Mouse (Mus musculus) brain, embryonic 14.5 days (tissue): ENCODE data around the gene Tyrp1. TPM values are rescaled to one million over a fixed set of nuclear protein-coding genes. Genes with fewer than 3 reads are reported as not detected.
A peak's percentile ranks its signal among the peaks of the same experiment; 100 is the strongest.

Experiments
- DNase-seq: peaks from one replicate; pipeline ENCODE4 v3.0.0-alpha.2; 2011; ENCODE audit warnings: low read depth
- CTCF ChIP-seq: fragments of 200-500 bp; IDR thresholded peaks from 2 replicates; pipeline ENCODE4 v1.5.1; 2012; ENCODE audit warnings: inconsistent platforms, mild to moderate bottlenecking, moderate library complexity, borderline replicate concordance; ENCODE audit not compliant: insufficient read depth, insufficient read length; ENCODE audit errors: extremely low read depth
- POLR2A ChIP-seq: fragments of 200-500 bp; IDR thresholded peaks from 2 replicates; pipeline ENCODE4 v1.6.1; 2012; ENCODE audit warnings: mild to moderate bottlenecking, inconsistent platforms, borderline replicate concordance; ENCODE audit not compliant: poor library complexity, insufficient read depth, insufficient read length, severe bottlenecking; ENCODE audit errors: extremely low read depth
- polyA plus RNA-seq: library from polyadenylated mRNA; depleted of rRNA; stranded (reverse); fragments of >200 nt; gene quantifications from 2 replicates; pipeline ENCODE4 v1.2.3, GENCODE M21; 2012; rRNA removed

Tyrp1 gene
- polyA plus RNA-seq, result 0.11 and 0.45 TPM in 2 replicates

DNA sequence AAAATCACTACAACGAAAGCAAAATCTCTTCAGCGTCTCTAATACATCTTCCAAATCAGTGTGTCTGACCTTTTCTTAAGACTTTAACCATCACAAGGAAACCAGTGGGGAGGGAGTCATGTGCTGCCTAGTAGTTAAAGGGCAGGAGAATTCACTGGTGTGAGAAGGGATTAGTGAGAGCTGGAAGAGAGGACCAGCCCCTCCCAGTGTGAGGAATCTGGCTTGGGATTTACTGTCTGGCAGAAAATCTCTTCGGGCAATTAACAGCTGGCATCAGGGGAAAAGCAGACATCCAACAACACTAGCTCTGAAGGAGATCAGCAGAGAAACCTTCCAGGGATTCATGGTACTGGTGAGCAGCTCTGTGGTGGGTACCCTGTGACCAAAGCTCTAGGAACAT is at the start of gene Tyrp1:
Tyrp1 (plus strand) TSS at position 74 of the 400 bp plus-strand sequence.
- TF ChIP-seq POLR2A (no peak), CTCF (no peak)
- DNase-seq, result peak; percentile 70

GRCm38 (mm10) chr4:80788339-80788738 is 45.6 kb upstream of the Tyrp1 start:
- DNase-seq, result peak; percentile 64
- no peak for TF ChIP-seq POLR2A
- TF ChIP-seq CTCF, result no peak

- DNase-seq, result no peak
- TF ChIP-seq POLR2A (no peak), CTCF (no peak)
Observed at GRCm38 (mm10) chr4:80819511-80819910, 14.4 kb upstream of the Tyrp1 start.

DNA sequence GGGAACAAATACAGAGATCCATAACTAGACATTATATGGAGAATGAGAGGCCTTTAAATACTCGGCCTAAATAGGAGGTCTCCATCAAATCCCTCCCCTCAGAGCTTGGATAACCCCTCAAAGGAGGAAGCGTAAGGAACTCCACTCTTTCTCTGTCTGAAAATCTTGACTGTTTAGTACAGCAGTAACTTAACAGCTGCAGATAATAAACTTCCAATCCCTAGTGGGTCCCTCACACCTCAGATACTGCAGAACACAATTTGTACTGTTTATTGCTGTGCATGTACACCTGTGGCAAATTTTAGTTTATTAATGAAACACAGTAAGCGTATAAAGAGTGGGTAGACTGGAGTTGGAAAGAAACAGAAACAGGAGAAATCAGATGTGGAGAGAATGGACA is 12.0 kb upstream of the Tyrp1 start:
- no peak for DNase-seq
- TF ChIP-seq CTCF, result no peak
- no peak for TF ChIP-seq POLR2A

DNA sequence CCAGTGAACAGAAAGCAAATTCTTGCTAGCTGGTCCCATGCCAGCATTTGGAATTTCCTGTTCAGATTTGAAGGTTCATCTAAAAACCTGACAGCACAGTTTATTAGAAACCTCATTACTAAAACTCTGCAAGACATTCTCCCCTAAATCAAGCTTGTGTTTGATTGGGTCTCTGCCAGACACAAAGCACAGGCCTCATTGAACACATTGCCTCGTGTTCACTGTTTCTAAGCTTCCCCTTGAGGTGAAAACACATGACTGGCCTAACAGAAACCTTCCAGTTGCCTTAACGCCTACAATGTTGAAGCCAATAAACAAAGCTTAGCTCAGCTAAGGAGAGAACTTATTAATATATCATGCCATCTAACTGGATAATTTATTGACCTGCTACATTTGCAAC is 5.7 kb upstream of the Tyrp1 start:
- TF ChIP-seq CTCF (no peak), POLR2A (no peak)
- peak; percentile 75 for DNase-seq

DNA sequence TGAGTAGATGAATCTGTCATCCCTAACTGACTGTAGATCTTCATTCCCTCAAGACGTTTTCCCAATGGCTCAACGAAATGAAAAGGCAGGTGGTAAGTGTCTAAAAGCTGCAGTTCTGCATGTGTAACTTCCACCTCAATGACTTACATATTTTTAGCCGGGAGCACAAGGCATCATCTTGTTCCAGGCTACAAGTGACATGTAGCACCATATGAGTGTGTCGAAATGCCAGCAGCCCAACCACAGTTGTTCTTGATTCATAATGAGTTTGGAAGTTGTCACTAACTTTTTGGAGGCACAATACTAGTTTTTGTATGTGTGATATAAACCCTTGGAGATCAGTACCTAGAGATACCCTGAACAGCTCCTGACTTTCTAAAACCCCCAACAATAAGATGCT is 5.4 kb downstream of the Tyrp1 start:
- TF ChIP-seq POLR2A, result no peak
- TF ChIP-seq CTCF, result no peak
- DNase-seq, result no peak

DNA sequence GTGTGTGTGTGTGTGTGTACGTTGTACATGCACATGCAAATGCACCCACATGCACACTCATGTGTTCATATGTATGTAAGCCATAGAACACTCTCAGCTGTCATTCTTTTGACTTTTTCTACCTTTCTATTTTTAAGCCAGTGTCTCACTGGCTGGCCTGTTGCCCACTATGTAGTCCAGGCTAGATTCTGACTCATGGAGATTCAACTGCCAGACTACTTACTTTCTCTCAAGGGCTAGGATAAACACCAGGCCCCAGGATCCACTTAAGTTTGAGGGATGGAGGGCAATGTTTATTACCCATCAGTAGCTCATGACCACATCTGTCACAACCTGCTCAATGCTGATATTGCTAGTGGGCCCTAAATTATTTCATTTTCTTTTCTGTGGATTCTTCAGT is 8.1 kb downstream of the Tyrp1 start:
- TF ChIP-seq POLR2A (no peak), CTCF (no peak)
- DNase-seq, result no peak

GRCm38 (mm10) chr4:80843752-80844151 is 9.8 kb downstream of the Tyrp1 start:
- no peak for TF ChIP-seq CTCF
- no peak for TF ChIP-seq POLR2A
- no peak for DNase-seq

- TF ChIP-seq POLR2A, result no peak
- TF ChIP-seq CTCF, result no peak
- DNase-seq, result no peak
Observed at GRCm38 (mm10) chr4:80846052-80846451, 12.1 kb downstream of the Tyrp1 start.

DNA sequence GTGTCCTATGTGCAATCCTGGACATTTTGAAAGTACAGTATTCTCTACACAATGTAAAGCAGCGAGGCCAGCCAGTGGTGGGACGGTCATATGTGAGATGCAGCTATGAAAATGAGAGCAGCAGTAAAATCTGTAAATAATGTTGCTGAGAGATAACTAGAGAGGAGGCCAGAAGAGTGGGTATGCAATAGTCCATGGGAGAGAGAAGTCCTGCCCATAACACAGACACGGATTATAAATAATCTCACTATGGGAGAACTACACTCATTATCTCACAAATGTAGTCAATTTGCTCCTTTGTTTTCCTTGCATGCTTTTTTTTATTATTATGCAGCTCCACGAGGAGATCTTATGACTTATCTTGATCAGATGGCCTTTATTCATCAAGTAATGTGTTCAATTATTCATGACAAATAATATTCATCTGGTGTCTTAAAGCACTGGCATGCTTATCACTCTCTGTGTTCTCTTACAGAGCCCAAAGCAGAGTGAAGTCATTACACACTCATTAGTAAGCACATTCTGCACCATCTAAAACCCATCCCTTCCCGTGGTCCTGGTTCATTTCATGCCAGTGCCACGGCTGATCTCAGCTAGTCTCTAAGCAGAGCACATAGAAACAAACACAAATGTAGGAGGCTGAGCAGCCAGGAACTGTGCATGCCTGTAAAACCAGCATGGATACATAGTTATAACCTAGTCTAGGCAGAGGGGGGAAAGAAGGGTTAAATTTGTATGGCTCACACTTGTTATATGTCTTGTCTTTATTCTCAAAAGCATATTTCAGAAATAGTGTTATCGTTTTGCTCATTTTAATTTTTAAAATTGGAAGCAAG is 18.9 kb downstream of the Tyrp1 start:
- TF ChIP-seq CTCF, result no peak
- TF ChIP-seq POLR2A, result no peak
- DNase-seq, result peak; percentile 50

- peak; percentile 18 for DNase-seq
- TF ChIP-seq CTCF, result no peak
- no peak for TF ChIP-seq POLR2A
Observed at GRCm38 (mm10) chr4:80855495-80855894, 21.6 kb downstream of the Tyrp1 start.

DNA sequence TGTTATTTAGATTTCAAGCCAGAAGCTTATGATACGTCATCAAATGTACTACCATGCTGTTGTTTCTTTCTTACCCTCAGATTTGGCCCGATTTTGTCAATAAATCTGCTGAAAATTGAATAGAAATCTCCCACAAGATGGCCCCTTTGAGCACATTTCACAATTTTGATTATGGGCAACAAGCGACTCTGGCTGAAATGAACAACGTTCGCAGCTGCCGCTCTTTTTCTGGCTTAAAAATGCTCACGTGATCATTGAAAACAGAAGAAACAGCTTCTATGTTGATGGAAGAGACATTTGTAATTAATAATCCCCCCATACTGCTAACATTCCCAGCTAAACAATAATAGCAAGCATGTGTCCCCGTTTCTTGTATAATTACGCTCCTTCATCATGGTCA is 29.0 kb downstream of the Tyrp1 start:
- TF ChIP-seq CTCF (no peak), POLR2A (no peak)
- DNase-seq, result peak; percentile 46
